Mouse (Mus musculus): ENCODE results near the gene Ctsd.

Ctsd gene

DNA sequence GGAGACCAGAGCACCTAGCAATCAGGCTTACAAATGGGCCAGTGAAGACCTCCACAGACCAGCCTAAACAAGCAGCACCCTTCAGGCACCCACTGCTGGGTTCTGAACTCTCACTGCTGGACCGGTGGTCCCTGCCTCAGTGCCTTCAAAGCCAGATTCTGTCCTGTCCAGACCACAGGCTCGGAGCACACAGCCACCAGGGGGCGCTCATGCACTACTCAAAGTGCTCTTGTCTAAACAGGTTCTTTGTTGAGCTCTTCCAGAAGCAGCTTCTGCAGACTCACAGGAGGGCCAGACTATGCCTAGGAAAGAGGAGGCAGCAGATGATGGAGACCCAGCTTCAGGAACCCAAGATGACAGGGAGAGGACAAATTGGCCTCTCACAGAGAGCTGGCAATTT is 53.6 kb downstream of the Ctsd start:
- CTCF ChIA-PET: interaction anchor here (0.6 to 2.3 kb wide), 9 partner anchors 13 to 340 kb away, joined by 3 to 8 read pairs (median 4); no protein-coding TSS in a partner anchor

DNA sequence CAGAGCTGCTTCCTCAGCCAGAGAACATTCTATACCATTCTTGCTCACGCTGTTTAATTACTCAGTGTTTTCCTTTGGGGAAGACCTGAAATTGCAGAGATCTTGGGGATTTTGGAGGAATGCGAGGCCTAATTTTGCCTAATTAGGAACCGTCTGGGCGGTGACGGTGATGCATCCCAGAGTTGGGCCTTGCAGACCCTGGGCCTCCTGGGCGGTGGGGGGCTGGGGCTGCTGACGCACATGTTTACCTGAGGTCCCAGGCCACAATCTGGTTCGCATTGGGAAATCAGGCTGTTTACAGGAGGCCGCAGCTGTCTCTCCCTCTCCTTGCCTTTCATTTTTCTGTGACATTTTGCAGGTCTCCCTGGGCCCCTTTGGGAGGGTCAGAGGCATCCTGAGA is 55.1 kb downstream of the Ctsd start:
- CTCF ChIA-PET: interaction anchor here (0.6 to 2.3 kb wide), 2 partner anchors 107 to 255 kb away, joined by 4 to 8 read pairs; no protein-coding TSS in a partner anchor

DNA sequence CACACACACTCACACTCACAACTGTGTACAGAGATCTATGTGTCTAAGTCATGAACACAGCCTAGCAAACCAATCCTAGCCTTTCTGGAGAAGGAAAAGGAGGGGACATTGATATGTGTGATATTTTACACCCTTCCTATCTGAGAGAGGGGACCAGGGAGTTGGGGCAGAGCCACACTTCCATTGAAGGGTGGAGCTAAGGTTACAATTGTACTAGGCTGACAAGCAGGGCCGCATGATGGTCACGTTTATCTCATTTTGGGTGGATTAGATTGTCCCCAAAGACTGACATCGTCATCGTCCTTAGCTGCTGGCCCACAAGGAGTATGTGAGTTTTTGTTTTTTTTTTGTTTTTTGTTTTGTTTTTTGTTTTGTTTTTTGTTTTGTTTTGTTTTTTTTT is 56.6 kb downstream of the Ctsd start:
- CTCF ChIA-PET: interaction anchor here (0.6 to 0.7 kb wide), 2 partner anchors 43 to 167 kb away, joined by 3 to 5 read pairs; no protein-coding TSS in a partner anchor

DNA sequence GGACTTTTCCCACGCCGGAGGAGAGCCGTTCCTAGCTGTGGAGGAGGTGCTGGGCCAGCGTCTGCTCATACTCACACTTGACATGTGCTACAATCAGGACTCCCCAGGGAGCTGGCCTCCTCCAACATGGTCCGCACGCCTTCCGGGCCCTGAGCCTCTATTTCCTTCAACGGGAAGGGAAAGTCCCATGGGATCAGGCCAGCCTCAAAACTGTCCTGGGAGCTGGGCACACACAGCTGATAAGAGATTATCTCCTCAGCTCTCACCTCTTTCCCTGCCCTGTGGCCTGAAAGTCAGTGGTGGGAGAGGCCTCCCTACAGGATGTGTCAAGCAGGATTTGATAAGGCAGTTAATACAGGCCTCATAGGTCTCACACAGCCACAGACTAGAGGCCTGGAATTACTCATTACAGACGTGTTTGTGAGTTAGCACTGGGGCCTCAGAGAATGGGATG is 57.5 kb downstream of the Ctsd start:
- CTCF ChIA-PET: interaction anchor here (0.7 kb wide), 1 partner anchor 105 kb away, joined by 3 read pairs; no protein-coding TSS in a partner anchor

DNA sequence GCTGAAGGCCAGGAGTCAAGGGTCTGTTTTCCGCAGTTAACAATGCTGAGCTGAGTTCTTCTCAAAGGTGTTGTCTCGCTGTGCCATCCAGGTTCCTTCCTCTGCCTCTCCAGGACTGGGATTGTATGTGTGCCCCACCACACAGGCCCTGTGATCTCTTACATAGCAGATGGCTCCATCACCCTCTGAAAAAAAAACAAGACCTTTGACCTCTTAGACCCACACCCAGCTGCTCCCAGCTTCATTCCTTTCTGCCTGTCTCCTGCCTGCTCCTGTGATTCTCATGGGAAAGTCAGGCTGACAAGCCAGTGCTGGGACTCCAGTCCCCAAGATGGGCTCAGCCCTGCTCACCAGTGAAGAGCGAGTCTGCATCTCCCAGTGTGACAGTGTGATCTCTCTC is 59.3 kb downstream of the Ctsd start:
- CTCF ChIA-PET: interaction anchor here (0.8 kb wide), 1 partner anchor 206 kb away, joined by 13 read pairs; no protein-coding TSS in a partner anchor

DNA sequence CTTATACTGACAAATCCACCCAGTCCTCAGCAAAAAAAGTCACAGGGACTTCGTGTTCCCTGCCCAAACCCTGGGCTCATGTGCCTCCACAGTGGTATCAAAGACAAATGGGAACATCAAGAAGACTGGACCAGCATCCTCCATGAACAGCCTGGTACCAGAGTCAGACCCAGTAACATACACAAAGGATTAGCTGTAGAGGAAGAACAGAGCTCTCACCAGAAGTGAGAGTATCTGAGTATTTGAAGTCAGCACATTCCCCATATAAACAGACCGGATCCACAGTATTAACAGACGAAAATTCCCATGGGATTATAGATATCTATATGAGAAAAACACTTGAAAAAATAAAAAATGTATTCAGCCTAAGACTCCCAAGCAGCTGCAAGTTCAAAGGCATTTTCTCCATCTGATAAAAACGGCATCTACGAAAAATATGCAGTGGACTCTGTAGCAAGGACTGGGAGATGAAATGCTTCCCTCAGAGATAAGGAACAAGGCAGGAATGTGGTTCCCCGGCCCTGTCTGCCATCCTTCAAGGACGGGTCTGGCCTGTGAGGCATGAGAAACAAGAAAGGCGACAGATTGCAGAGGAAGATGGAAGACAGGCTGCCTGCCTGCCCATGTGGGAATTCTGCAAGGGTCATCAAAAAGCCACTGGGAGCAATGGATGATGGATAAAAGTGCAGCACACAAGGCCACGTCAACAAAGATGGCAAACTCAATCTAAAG is 61.0 kb downstream of the Ctsd start:
- CTCF ChIA-PET: no interaction called here

Measured in spleen, embryonic (tissue).